Mouse (Mus musculus): ENCODE measurements around the gene Tenm4. TPM values are rescaled to one million over a fixed set of nuclear protein-coding genes. Genes with fewer than 3 reads are reported as not detected.

Gene Tenm4
- total and polyA plus RNA-seq, 3 experiments = 0.03 to 0.26 (median 0.04) TPM

- Histone ChIP-seq H3K4me2 (ENCODE audit: insufficient read depth, low read depth, poor library complexity, severe bottlenecking) (no peak overlapping the region), H3K9me3 (replicated peaks; ENCODE audit: low read length) (no peaks in the 10 kb centered on the region), H3K4me1 (ENCODE audit: control insufficient read depth in 1 of 2, insufficient read depth in 2 of 2) (no peaks in the 10 kb centered on the region), H3K79me2 (replicated peaks; ENCODE audit: control insufficient read depth, extremely low read depth, insufficient read depth, poor library complexity, severe bottlenecking) (no peaks in the 10 kb centered on the region), H3K27me3 (replicated peaks) (no peaks in the 10 kb centered on the region), H3K9ac (ENCODE audit: insufficient read depth, low read depth) (no peak overlapping the region), H3K4me3 (replicated peaks in 1 of 3; ENCODE audit: low read depth in 2 of 3, low read length in 2 of 3, poor library complexity in 1 of 3) (no peak overlapping the region), H3K27ac (ENCODE audit: insufficient read depth, low read depth) (no peak overlapping the region), H3K36me3 (replicated peaks in 1 of 2; ENCODE audit: control insufficient read depth in 1 of 2, insufficient read depth in 1 of 2, low read length in 1 of 2) (no peaks in the 10 kb centered on the region)
- in situ Hi-C loops (cut with MboI; ENCODE audit: low pct_ligation_motif_present, low pct_unique_long_range_greater_than_20kb, low sequenced_read_pairs) (no loop called here), dilution Hi-C loops (cut with MboI; ENCODE audit: extremely low pct_ligation_motif_present, extremely low pct_unique_long_range_greater_than_20kb, low sequenced_read_pairs) (no loop called here)
- no peak for DNase-seq (ENCODE audit: extremely low read depth)
- TF ChIP-seq TCF12 (IDR thresholded peaks at IDR 0.05; ENCODE audit: low read depth, low read length) (no peak), SIN3A (IDR thresholded peaks at IDR 0.05; ENCODE audit: low read length) (no peak), MAFK (IDR thresholded peaks at IDR 0.05; ENCODE audit: insufficient replicate concordance, low read length) (no peak), IRF4 (IDR thresholded peaks at IDR 0.05; ENCODE audit: low read depth, low read length) (no peak)
Measured at GRCm38 (mm10) chr7:96899036-96899569, 728.1 kb downstream of the Tenm4 start.

GRCm38 (mm10) chr7:96902183-96902582 is 731.1 kb downstream of the Tenm4 start:
- Histone ChIP-seq H3K27ac (ENCODE audit: insufficient read depth, low read depth) (no peak overlapping the region), H3K36me3 (replicated peaks in 1 of 2; ENCODE audit: control insufficient read depth in 1 of 2, insufficient read depth in 1 of 2, low read length in 1 of 2) (no peaks in the 10 kb centered on the region), H3K9me3 (replicated peaks; ENCODE audit: low read length) (no peaks in the 10 kb centered on the region), H3K4me1 (ENCODE audit: control insufficient read depth in 1 of 2, insufficient read depth in 2 of 2) (no peaks in the 10 kb centered on the region), H3K4me2 (ENCODE audit: insufficient read depth, low read depth, poor library complexity, severe bottlenecking) (no peak overlapping the region), H3K9ac (ENCODE audit: insufficient read depth, low read depth) (no peak overlapping the region), H3K27me3 (replicated peaks) (no peaks in the 10 kb centered on the region), H3K79me2 (replicated peaks; ENCODE audit: control insufficient read depth, extremely low read depth, insufficient read depth, poor library complexity, severe bottlenecking) (no peaks in the 10 kb centered on the region), H3K4me3 (replicated peaks in 1 of 3; ENCODE audit: low read depth in 2 of 3, low read length in 2 of 3, poor library complexity in 1 of 3) (no peak overlapping the region)
- DNase-seq (ENCODE audit: extremely low read depth) = no peak
- dilution Hi-C loops (cut with MboI; ENCODE audit: extremely low pct_ligation_motif_present, extremely low pct_unique_long_range_greater_than_20kb, low sequenced_read_pairs) (no loop called here), in situ Hi-C loops (cut with MboI; ENCODE audit: low pct_ligation_motif_present, low pct_unique_long_range_greater_than_20kb, low sequenced_read_pairs) (loop anchor here (10.0 kb wide), 2 partner anchors 107 to 377 kb away; no protein-coding TSS in a partner anchor)
- TF ChIP-seq NELFE (IDR thresholded peaks at IDR 0.05; ENCODE audit: low read depth, low read length) (no peak), JUND (conservative IDR thresholded peaks at IDR 0.05; ENCODE audit: low read depth, low read length) (no peak), CHD1 (IDR thresholded peaks at IDR 0.05; ENCODE audit: low read depth, low read length) (no peak), RCOR1 (conservative IDR thresholded peaks at IDR 0.05; ENCODE audit: low read depth, low read length) (no peak), POLR2AphosphoS2 (IDR thresholded peaks at IDR 0.05; ENCODE audit: low read depth, low read length) (no peak), PAX5 (IDR thresholded peaks at IDR 0.05; ENCODE audit: low read length) (no peak), ZNF384 (IDR thresholded peaks at IDR 0.05; ENCODE audit: low read depth, low read length) (no peak), ZMIZ1 (IDR thresholded peaks at IDR 0.05; ENCODE audit: low read depth, low read length) (no peak), ZC3H11A (IDR thresholded peaks at IDR 0.05; ENCODE audit: low read depth, low read length) (no peak), NRF1 (IDR thresholded peaks at IDR 0.05; ENCODE audit: low read depth, low read length) (no peak), USF1 (IDR thresholded peaks at IDR 0.05; ENCODE audit: low read depth, low read length) (no peak), BHLHE40 (IDR thresholded peaks at IDR 0.05; ENCODE audit: low read depth, low read length) (no peak), MAFK (IDR thresholded peaks at IDR 0.05; ENCODE audit: insufficient replicate concordance, low read length) (no peak), ELF1 (IDR thresholded peaks at IDR 0.05; ENCODE audit: low read depth, low read length) (no peak), ETS1 (conservative IDR thresholded peaks at IDR 0.05; ENCODE audit: low read depth, low read length) (no peak), RAD21 (IDR thresholded peaks at IDR 0.05; ENCODE audit: low read depth, low read length) (no peak), USF2 (conservative IDR thresholded peaks at IDR 0.05; ENCODE audit: low read depth, low read length) (no peak)

Data from CH12.LX (cell line).